Mouse (Mus musculus) ES-E14 (cell line): ENCODE data around the gene Sec14l2.

Source experiments
- CHD2 ChIP-seq: IDR thresholded peaks from 2 replicates; pipeline ENCODE4 v1.6.1; 2014; ENCODE audit warnings: mild to moderate bottlenecking, low read depth, low read length, inconsistent platforms
- ZC3H11A ChIP-seq: IDR thresholded peaks from 2 replicates; pipeline ENCODE4 v1.6.1; 2012; ENCODE audit warnings: low read depth, mild to moderate bottlenecking, inconsistent platforms, low read length, borderline replicate concordance

DNA sequence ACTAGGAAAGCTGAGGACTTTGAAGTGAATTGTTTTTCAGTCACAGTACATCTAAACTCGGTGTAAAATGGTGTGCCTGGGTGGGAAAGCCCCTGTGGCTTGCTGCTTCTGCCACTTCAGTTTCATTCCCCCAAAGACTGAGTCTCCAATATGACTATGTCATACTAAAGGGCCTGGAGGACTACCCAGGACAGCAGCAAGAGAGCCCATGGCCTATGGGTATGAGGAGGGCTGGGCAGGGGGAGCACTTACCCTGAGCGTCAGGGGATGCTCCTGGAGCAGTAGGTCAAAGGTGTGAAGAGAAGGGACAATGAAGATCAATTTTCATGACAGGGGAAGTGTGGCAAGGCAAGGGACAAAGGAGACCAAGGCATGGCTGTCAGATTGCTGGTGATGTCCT is 15.7 kb upstream of the Sec14l2 start:
- TF ChIP-seq ZC3H11A (no peak), CHD2 (no peak)
